Mouse (Mus musculus): ENCODE measurements around the gene Cx3cr1. TPM values are rescaled to one million over a fixed set of nuclear protein-coding genes. Genes with fewer than 3 reads are reported as not detected.

The Cx3cr1 gene
- polyA plus RNA-seq (2015; fragmentation: Nextera tagmentation; extraction: Ambion mirVana): 2.7 and 3.5 TPM in 2 replicates

GRCm38 (mm10) chr9:120069779-120070178 lies at the start of gene Cx3cr1:
Cx3cr1 (minus strand) TSS chr9:120069879.
- Histone ChIP-seq H3K4me1 (replicated peaks) (peaks cover 7% of the 10 kb centered on the region), H3K9ac (no peak within 1 kb of the TSS), H3K4me2 (no peak within 1 kb of the TSS), H3K9me3 (replicated peaks) (no peaks in the 10 kb centered on the region), H3K4me3 (replicated peaks) (no peak within 1 kb of the TSS), H3K27me3 (no peaks in the 10 kb centered on the region), H3K36me3 (replicated peaks) (no peaks in the 10 kb centered on the region), H3K27ac (replicated peaks) (no peak within 1 kb of the TSS; the same call in 1 of the 2 replicates)
- ATAC-seq (ENCODE audit: insufficient read depth): no peak
- 64% methylated on average over 11 of the region's 11 CpGs for WGBS (ENCODE audit: insufficient replicate concordance)

- Histone ChIP-seq H3K9ac (peak overlapping the region; percentile 79), H3K36me3 (replicated peaks) (peaks cover 71% of the 10 kb centered on the region), H3K9me3 (replicated peaks) (no peaks in the 10 kb centered on the region), H3K4me2 (peak overlapping the region; percentile 96), H3K27me3 (no peaks in the 10 kb centered on the region), H3K4me3 (replicated peaks) (peak overlapping the region; percentile 68; the same call in 1 of the 2 replicates), H3K4me1 (replicated peaks) (peaks cover 79% of the 10 kb centered on the region), H3K27ac (replicated peaks) (peak overlapping the region; percentile 99)
- ATAC-seq (ENCODE audit: insufficient read depth): no peak
- 71% methylated on average over 4 of the region's 4 CpGs for WGBS (ENCODE audit: insufficient replicate concordance)
These were observed 48.5 kb upstream of the Cx3cr1 start for GRCm38 (mm10) chr9:120118212-120118611.

- no peaks in the 10 kb centered on the region for H3K27me3 ChIP-seq
- H3K27ac ChIP-seq (replicated peaks): peak overlapping the region; percentile 99
- 12% methylated on average over 8 of the region's 8 CpGs for WGBS (ENCODE audit: insufficient replicate concordance)
- peak; percentile 70 for ATAC-seq (ENCODE audit: insufficient read depth)
- no peaks in the 10 kb centered on the region for H3K9me3 ChIP-seq (replicated peaks)
- peak overlapping the region; percentile 68 for H3K4me3 ChIP-seq (replicated peaks)
- peak overlapping the region; percentile 79 for H3K9ac ChIP-seq
- H3K4me2 ChIP-seq: peak overlapping the region; percentile 96
- peaks cover 95% of the 10 kb centered on the region for H3K4me1 ChIP-seq (replicated peaks)
- peaks cover 50% of the 10 kb centered on the region for H3K36me3 ChIP-seq (replicated peaks)
These were observed 46.5 kb upstream of the Cx3cr1 start for GRCm38 (mm10) chr9:120116184-120116624.

- H3K4me3 ChIP-seq (replicated peaks): peak overlapping the region; percentile 68
These were observed 45.9 kb upstream of the Cx3cr1 start for GRCm38 (mm10) chr9:120115580-120115979.

GRCm38 (mm10) chr9:120114789-120115151 lies 45.1 kb upstream of the Cx3cr1 start:
- ATAC-seq (ENCODE audit: insufficient read depth): peak; percentile 36
- 19% methylated on average over 2 of the region's 2 CpGs for WGBS (ENCODE audit: insufficient replicate concordance)

More at GRCm38 (mm10) chr9:120115580-120115979, 45.9 kb upstream of the Cx3cr1 start:
- H3K4me1 ChIP-seq (replicated peaks): peaks cover 94% of the 10 kb centered on the region
- H3K36me3 ChIP-seq (replicated peaks): peaks cover 44% of the 10 kb centered on the region
- H3K27me3 ChIP-seq: no peaks in the 10 kb centered on the region
- peak; percentile 83 for ATAC-seq (ENCODE audit: insufficient read depth)
- peak overlapping the region; percentile 96 for H3K4me2 ChIP-seq
- peak overlapping the region; percentile 79 for H3K9ac ChIP-seq
- peak overlapping the region; percentile 99 for H3K27ac ChIP-seq (replicated peaks)
- WGBS (ENCODE audit: insufficient replicate concordance): 16% methylated on average over 5 of the region's 5 CpGs
- H3K9me3 ChIP-seq (replicated peaks): no peaks in the 10 kb centered on the region

GRCm38 (mm10) chr9:120114051-120114788 lies 44.5 kb upstream of the Cx3cr1 start:
- peaks cover 31% of the 10 kb centered on the region for H3K36me3 ChIP-seq (replicated peaks)
- ATAC-seq (ENCODE audit: insufficient read depth): no peak
- H3K4me1 ChIP-seq (replicated peaks): peaks cover 87% of the 10 kb centered on the region
- WGBS (ENCODE audit: insufficient replicate concordance): 71% methylated on average over 17 of the region's 17 CpGs
- H3K4me2 ChIP-seq: peak overlapping the region; percentile 96
- peak overlapping the region; percentile 79 for H3K9ac ChIP-seq
- peak overlapping the region; percentile 68 for H3K4me3 ChIP-seq (replicated peaks)
- H3K9me3 ChIP-seq (replicated peaks): no peaks in the 10 kb centered on the region
- H3K27me3 ChIP-seq: no peaks in the 10 kb centered on the region
- H3K27ac ChIP-seq (replicated peaks): peak overlapping the region; percentile 99

More at GRCm38 (mm10) chr9:120114789-120115151, 45.1 kb upstream of the Cx3cr1 start:
- H3K4me2 ChIP-seq: peak overlapping the region; percentile 96
- H3K27me3 ChIP-seq: no peaks in the 10 kb centered on the region
- peaks cover 36% of the 10 kb centered on the region for H3K36me3 ChIP-seq (replicated peaks)
- H3K27ac ChIP-seq (replicated peaks): peak overlapping the region; percentile 99
- H3K4me1 ChIP-seq (replicated peaks): peaks cover 88% of the 10 kb centered on the region
- peak overlapping the region; percentile 79 for H3K9ac ChIP-seq
- no peaks in the 10 kb centered on the region for H3K9me3 ChIP-seq (replicated peaks)
- peak overlapping the region; percentile 68 for H3K4me3 ChIP-seq (replicated peaks)

- H3K27ac ChIP-seq (replicated peaks): peak overlapping the region; percentile 99
- peaks cover 23% of the 10 kb centered on the region for H3K36me3 ChIP-seq (replicated peaks)
- peak overlapping the region; percentile 27; the same call in 1 of the 2 replicates for H3K4me3 ChIP-seq (replicated peaks)
- no peaks in the 10 kb centered on the region for H3K9me3 ChIP-seq (replicated peaks)
- WGBS (ENCODE audit: insufficient replicate concordance): 76% methylated on average over 7 of the region's 7 CpGs
- peak overlapping the region; percentile 96 for H3K4me2 ChIP-seq
- no peaks in the 10 kb centered on the region for H3K27me3 ChIP-seq
- no peak for ATAC-seq (ENCODE audit: insufficient read depth)
- H3K9ac ChIP-seq: peak overlapping the region; percentile 41; the same call in 1 of the 2 replicates
- peaks cover 82% of the 10 kb centered on the region for H3K4me1 ChIP-seq (replicated peaks)
These were observed 43.8 kb upstream of the Cx3cr1 start for GRCm38 (mm10) chr9:120113456-120113855.

- peak overlapping the region; percentile 96 for H3K4me2 ChIP-seq
- ATAC-seq (ENCODE audit: insufficient read depth): peak; percentile 5
- no peaks in the 10 kb centered on the region for H3K9me3 ChIP-seq (replicated peaks)
- H3K27ac ChIP-seq (replicated peaks): peak overlapping the region; percentile 99
- H3K4me3 ChIP-seq (replicated peaks): peak overlapping the region; percentile 27
- H3K9ac ChIP-seq: peak overlapping the region; percentile 41
- 27% methylated on average over 6 of the region's 6 CpGs for WGBS (ENCODE audit: insufficient replicate concordance)
- H3K4me1 ChIP-seq (replicated peaks): peaks cover 73% of the 10 kb centered on the region
- peaks cover 13% of the 10 kb centered on the region for H3K36me3 ChIP-seq (replicated peaks)
- H3K27me3 ChIP-seq: no peaks in the 10 kb centered on the region
These were observed 42.8 kb upstream of the Cx3cr1 start for GRCm38 (mm10) chr9:120112472-120112871.

- Histone ChIP-seq H3K9ac (peak overlapping the region; percentile 90), H3K9me3 (replicated peaks) (no peaks in the 10 kb centered on the region), H3K4me3 (replicated peaks) (peak overlapping the region; percentile 91), H3K27ac (replicated peaks) (peak overlapping the region; percentile 99), H3K4me2 (peak overlapping the region; percentile 96), H3K27me3 (no peaks in the 10 kb centered on the region), H3K4me1 (replicated peaks) (peaks cover 61% of the 10 kb centered on the region), H3K36me3 (replicated peaks) (peaks cover 2% of the 10 kb centered on the region)
- no peak for ATAC-seq (ENCODE audit: insufficient read depth)
- WGBS (ENCODE audit: insufficient replicate concordance): 56% methylated on average over 15 of the region's 15 CpGs
These were observed 41.7 kb upstream of the Cx3cr1 start for GRCm38 (mm10) chr9:120111156-120111945.

GRCm38 (mm10) chr9:120110211-120111018 lies 40.7 kb upstream of the Cx3cr1 start, which contains the start of gene Slc25a38:
Slc25a38 (plus strand) TSS chr9:120110374.
- H3K4me1 ChIP-seq (replicated peaks): peaks cover 55% of the 10 kb centered on the region
- peak; percentile 79 for ATAC-seq (ENCODE audit: insufficient read depth)
- WGBS (ENCODE audit: insufficient replicate concordance): under 1% methylated on average over 62 of the region's 62 CpGs

More at GRCm38 (mm10) chr9:120110211-120111018, 40.7 kb upstream of the Cx3cr1 start, which contains the start of gene Slc25a38:
- Histone ChIP-seq H3K9ac (peak within 1 kb of the TSS; percentile 90), H3K4me2 (peak within 1 kb of the TSS; percentile 96), H3K27me3 (no peaks in the 10 kb centered on the region), H3K27ac (replicated peaks) (peak within 1 kb of the TSS; percentile 99), H3K36me3 (replicated peaks) (no peaks in the 10 kb centered on the region), H3K4me3 (replicated peaks) (peak within 1 kb of the TSS; percentile 91), H3K9me3 (replicated peaks) (no peaks in the 10 kb centered on the region)
